Mouse (Mus musculus) cerebellum, adult (tissue): Measurements from ENCODE around the gene Meiob.

Experiments used
- ATAC-seq: cut with Nextera tagmentation; 2 replicates; pipeline ENCODE4 v1.9.2; 2017; ENCODE audit warnings: mild to moderate bottlenecking, moderate library complexity, mixed read lengths; ENCODE audit not compliant: insufficient number of reproducible peaks, low FRiP score, low TSS enrichment

Gene Meiob

GRCm38 (mm10) chr17:24803952-24804951, at the start of gene Meiob:
Gene Meiob, plus strand, starts transcription at chr17:24804289.
- no peak for ATAC-seq

GRCm38 (mm10) chr17:24757394-24757793, 46.7 kb upstream of the Meiob start:
- ATAC-seq: no peak

GRCm38 (mm10) chr17:24761121-24761520, 43.0 kb upstream of the Meiob start:
- no peak for ATAC-seq

- no peak for ATAC-seq
These were observed 38.8 kb upstream of the Meiob start for GRCm38 (mm10) chr17:24765016-24765905.

- no peak for ATAC-seq
These were observed 37.7 kb upstream of the Meiob start for GRCm38 (mm10) chr17:24766266-24766875.

GRCm38 (mm10) chr17:24769146-24769545, 34.9 kb upstream of the Meiob start:
- ATAC-seq: no peak

- ATAC-seq: no peak
These were observed 30.8 kb upstream of the Meiob start for GRCm38 (mm10) chr17:24773241-24773640.

GRCm38 (mm10) chr17:24775173-24775572, 28.9 kb upstream of the Meiob start:
- no peak for ATAC-seq

- no peak for ATAC-seq
These were observed 27.0 kb upstream of the Meiob start for GRCm38 (mm10) chr17:24777073-24777472.

GRCm38 (mm10) chr17:24780821-24781220, 23.3 kb upstream of the Meiob start:
- ATAC-seq: no peak

GRCm38 (mm10) chr17:24792190-24792589, 11.9 kb upstream of the Meiob start:
- no peak for ATAC-seq

- ATAC-seq: no peak
These were observed 9.3 kb upstream of the Meiob start for GRCm38 (mm10) chr17:24794791-24795190.

GRCm38 (mm10) chr17:24796969-24797368, 7.1 kb upstream of the Meiob start:
- no peak for ATAC-seq

GRCm38 (mm10) chr17:24798229-24798628, 5.9 kb upstream of the Meiob start:
- ATAC-seq: no peak

GRCm38 (mm10) chr17:24799476-24799875, 4.6 kb upstream of the Meiob start:
- no peak for ATAC-seq

GRCm38 (mm10) chr17:24800524-24800923, 3.6 kb upstream of the Meiob start:
- ATAC-seq: no peak

- ATAC-seq: no peak
These were observed 7.1 kb downstream of the Meiob start for GRCm38 (mm10) chr17:24811211-24811610.

GRCm38 (mm10) chr17:24812215-24812614, 8.1 kb downstream of the Meiob start:
- ATAC-seq: no peak

- no peak for ATAC-seq
These were observed 11.2 kb downstream of the Meiob start for GRCm38 (mm10) chr17:24815256-24815655.

GRCm38 (mm10) chr17:24817503-24817902, 13.4 kb downstream of the Meiob start:
- ATAC-seq: no peak

- no peak for ATAC-seq
These were observed 14.1 kb downstream of the Meiob start for GRCm38 (mm10) chr17:24818172-24818571.
